Mouse (Mus musculus): ENCODE data around the gene Grid2ip.

Gene Grid2ip

GRCm38 (mm10) chr5:143421484-143421883 is 64.3 kb downstream of the Grid2ip start:
- DNase-seq, result no peak

- no peak for DNase-seq
Observed at GRCm38 (mm10) chr5:143422990-143423389, 65.9 kb downstream of the Grid2ip start.

- DNase-seq, result peak; percentile 73
Observed at GRCm38 (mm10) chr5:143423899-143424519, 66.9 kb downstream of the Grid2ip start.

- DNase-seq, result peak; percentile 86
Observed at GRCm38 (mm10) chr5:143434421-143434820, 77.3 kb downstream of the Grid2ip start.

- DNase-seq, result no peak
Observed at GRCm38 (mm10) chr5:143441298-143441697, 84.2 kb downstream of the Grid2ip start.

GRCm38 (mm10) chr5:143441753-143442152 is 84.6 kb downstream of the Grid2ip start:
- DNase-seq, result no peak

All from kidney, postnatal 10 days (tissue).